Mouse (Mus musculus): ENCODE measurements around the gene Heatr5a. TPM values are rescaled to one million over a fixed set of nuclear protein-coding genes. Genes with fewer than 3 reads are reported as not detected.

The Heatr5a gene
- polyA plus RNA-seq, 1 experiment from 2014 or later, result 5.8 TPM

DNA sequence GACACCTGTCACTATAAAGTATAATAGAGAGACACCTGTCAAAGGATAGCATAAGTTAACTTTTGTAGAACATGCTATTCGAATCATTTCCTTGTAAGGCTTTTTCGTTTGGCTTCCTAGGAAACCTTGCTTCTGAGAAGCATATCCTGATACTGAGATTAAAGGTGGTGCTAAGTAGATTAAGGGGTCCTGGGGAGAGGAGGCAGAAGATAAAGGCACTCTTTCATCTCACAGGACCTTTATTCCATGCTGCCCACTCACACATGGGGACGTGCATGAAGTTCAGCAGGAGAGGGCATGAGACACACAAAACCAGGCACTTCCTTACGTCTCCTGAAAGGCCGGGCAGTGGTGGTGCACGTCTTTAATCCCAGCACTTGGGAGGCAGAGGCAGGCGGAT lies 115.7 kb downstream of the Heatr5a start:
- Histone ChIP-seq H3K36me3 (no peaks in the 10 kb centered on the region), H3K4me1 (no peaks in the 10 kb centered on the region), H3K4me2 (no peak overlapping the region), H3K4me3 (replicated peaks) (no peak overlapping the region), H3K27me3 (replicated peaks) (no peaks in the 10 kb centered on the region), H3K9ac (replicated peaks) (no peak overlapping the region), H3K27ac (replicated peaks) (no peak overlapping the region), H3K9me3 (replicated peaks) (no peaks in the 10 kb centered on the region)
- ATAC-seq (ENCODE audit: low FRiP score), result no peak
- WGBS, result 89% methylated on average over 7 of the region's 7 CpGs

- Histone ChIP-seq H3K9ac (replicated peaks) (no peak overlapping the region), H3K36me3 (no peaks in the 10 kb centered on the region), H3K27ac (replicated peaks) (no peak overlapping the region), H3K27me3 (replicated peaks) (no peaks in the 10 kb centered on the region), H3K4me1 (no peaks in the 10 kb centered on the region), H3K9me3 (replicated peaks) (no peaks in the 10 kb centered on the region), H3K4me2 (no peak overlapping the region), H3K4me3 (replicated peaks) (no peak overlapping the region)
- no peak for ATAC-seq (ENCODE audit: low FRiP score)
- WGBS, result 88% methylated on average over 4 of the region's 4 CpGs
Observed at GRCm38 (mm10) chr12:51851617-51852016, 119.5 kb downstream of the Heatr5a start.

DNA sequence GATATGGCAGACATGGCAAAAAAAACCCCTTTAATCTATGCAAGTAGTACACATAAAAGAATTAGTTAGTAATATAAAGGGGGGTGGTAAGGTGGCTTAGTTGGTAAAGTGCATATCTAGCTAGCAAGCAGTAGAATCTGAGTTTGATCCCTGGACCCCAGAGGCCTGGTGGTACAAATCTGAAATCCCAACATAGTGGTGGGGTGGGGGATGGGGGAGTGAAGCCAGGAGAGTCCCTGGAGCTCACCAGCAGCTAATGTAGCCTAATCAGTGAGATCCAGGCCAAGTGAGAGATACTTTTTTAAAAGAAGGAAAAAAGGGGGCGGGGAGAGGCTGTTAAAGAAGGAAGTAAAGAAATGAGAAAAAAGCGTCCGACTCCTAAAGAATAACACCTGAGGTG lies 120.0 kb downstream of the Heatr5a start:
- H3K9me3 ChIP-seq (replicated peaks), result no peaks in the 10 kb centered on the region
- no peaks in the 10 kb centered on the region for H3K4me1 ChIP-seq
- H3K36me3 ChIP-seq, result no peaks in the 10 kb centered on the region
- WGBS, result 94% methylated on average over 3 of the region's 3 CpGs
- no peak overlapping the region for H3K27ac ChIP-seq (replicated peaks)
- no peak overlapping the region for H3K4me3 ChIP-seq (replicated peaks)
- ATAC-seq (ENCODE audit: low FRiP score), result no peak
- H3K27me3 ChIP-seq (replicated peaks), result no peaks in the 10 kb centered on the region
- H3K4me2 ChIP-seq, result no peak overlapping the region
- H3K9ac ChIP-seq (replicated peaks), result no peak overlapping the region

DNA sequence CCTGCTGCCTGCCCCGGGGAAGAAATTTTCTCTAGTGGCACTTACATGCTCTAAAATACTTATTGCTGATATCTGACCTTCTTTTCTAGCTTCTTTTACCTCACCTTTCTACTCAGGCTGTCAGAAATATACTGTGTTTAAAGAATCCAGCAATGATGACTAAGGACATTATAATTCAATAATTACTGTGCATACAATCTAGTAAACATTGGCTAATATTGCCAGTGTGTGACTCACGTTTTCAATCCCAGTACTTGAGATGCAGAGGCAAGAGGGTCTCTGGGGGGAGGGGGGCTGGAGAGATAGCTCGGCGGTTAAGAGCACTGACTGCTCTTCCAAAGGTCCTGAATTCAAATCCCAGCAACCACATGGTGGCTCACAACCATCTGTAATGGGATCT lies 120.8 kb downstream of the Heatr5a start:
- WGBS, result 93% methylated on average over 4 of the region's 4 CpGs

GRCm38 (mm10) chr12:51849902-51850301 lies 121.2 kb downstream of the Heatr5a start:
- H3K9ac ChIP-seq (replicated peaks), result no peak overlapping the region
- no peaks in the 10 kb centered on the region for H3K36me3 ChIP-seq
- H3K9me3 ChIP-seq (replicated peaks), result no peaks in the 10 kb centered on the region
- no peak overlapping the region for H3K4me3 ChIP-seq (replicated peaks)
- no peak for ATAC-seq (ENCODE audit: low FRiP score)
- peaks cover 3% of the 10 kb centered on the region; the same call in 1 of the 2 replicates for H3K4me1 ChIP-seq
- H3K27me3 ChIP-seq (replicated peaks), result no peaks in the 10 kb centered on the region
- WGBS, result 93% methylated on average over 2 of the region's 2 CpGs
- H3K27ac ChIP-seq (replicated peaks), result no peak overlapping the region
- H3K4me2 ChIP-seq, result no peak overlapping the region

More for the DNA sequence above, 120.8 kb downstream of the Heatr5a start:
- no peak for ATAC-seq (ENCODE audit: low FRiP score)
- Histone ChIP-seq H3K4me3 (replicated peaks) (no peak overlapping the region), H3K4me2 (no peak overlapping the region), H3K27me3 (replicated peaks) (no peaks in the 10 kb centered on the region), H3K9ac (replicated peaks) (no peak overlapping the region), H3K36me3 (no peaks in the 10 kb centered on the region), H3K4me1 (0 out of 2 replicates have a peak, but pooled peaks cover under 1% of the 10 kb centered on the region), H3K9me3 (replicated peaks) (no peaks in the 10 kb centered on the region), H3K27ac (replicated peaks) (no peak overlapping the region)

DNA sequence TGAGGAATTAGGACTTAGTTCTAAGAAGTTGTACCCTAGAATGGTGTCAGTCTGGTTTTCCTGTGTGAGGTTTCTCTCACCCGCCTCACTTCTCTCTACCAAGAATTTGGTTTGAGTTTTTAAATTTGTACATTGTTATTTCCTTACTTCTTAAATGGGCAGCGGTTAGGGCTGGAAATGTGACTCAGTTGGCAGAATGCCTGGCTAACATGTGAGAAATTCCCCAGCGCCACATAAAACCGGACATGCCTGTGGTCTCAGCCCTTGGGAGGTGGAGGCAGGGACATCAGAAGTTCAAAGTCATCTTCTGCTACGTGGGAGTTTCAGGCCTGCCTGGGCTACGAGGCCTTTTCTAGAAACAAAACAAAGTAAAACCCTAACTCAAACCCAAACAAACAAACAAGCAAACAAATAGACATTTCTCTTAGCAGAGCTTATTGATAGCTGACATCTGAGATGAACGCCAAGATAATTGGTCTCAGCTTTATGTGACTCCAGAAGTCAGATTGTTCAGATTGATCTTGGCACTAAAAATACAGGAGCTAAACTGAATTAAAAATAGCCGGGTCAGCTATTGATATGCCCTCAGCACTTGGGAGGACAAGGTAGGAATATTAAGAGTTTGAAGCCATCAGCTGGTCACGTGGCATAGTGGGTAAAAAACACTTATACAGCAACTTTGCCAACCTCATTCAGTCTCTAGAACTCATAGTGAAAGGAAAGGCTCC lies 123.0 kb downstream of the Heatr5a start:
- peaks cover 13% of the 10 kb centered on the region for H3K4me1 ChIP-seq
- H3K4me3 ChIP-seq (replicated peaks), result no peak overlapping the region
- H3K4me2 ChIP-seq, result no peak overlapping the region
- H3K27ac ChIP-seq (replicated peaks), result no peak overlapping the region
- H3K36me3 ChIP-seq, result no peaks in the 10 kb centered on the region
- H3K27me3 ChIP-seq (replicated peaks), result no peaks in the 10 kb centered on the region
- 86% methylated on average over 9 of the region's 9 CpGs for WGBS
- no peak for ATAC-seq (ENCODE audit: low FRiP score)
- H3K9me3 ChIP-seq (replicated peaks), result no peaks in the 10 kb centered on the region
- no peak overlapping the region for H3K9ac ChIP-seq (replicated peaks)

DNA sequence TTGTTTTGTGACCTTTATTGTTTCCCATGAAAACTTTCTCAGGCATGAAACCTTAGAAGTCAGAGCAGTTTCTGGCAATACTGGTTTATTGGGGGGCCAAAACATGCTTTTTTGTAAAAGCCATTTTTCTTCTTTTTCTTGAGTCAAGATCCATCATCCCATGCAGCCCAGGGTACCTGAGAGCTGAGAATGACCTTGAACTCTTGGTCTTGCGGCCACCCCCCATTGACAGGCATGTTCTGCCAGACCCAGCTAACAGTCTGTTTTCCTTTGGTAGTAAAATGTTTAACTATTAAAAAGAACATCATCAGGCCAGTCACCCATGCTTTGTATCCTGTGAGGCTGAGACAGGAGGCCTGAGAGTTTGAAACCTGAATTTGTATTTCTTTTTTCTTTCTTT lies 125.9 kb downstream of the Heatr5a start:
- peak overlapping the region; percentile 51 for H3K4me3 ChIP-seq (replicated peaks)
- H3K4me2 ChIP-seq, result peak overlapping the region; percentile 74
- ATAC-seq (ENCODE audit: low FRiP score), result no peak
- no peaks in the 10 kb centered on the region for H3K9me3 ChIP-seq (replicated peaks)
- H3K4me1 ChIP-seq, result peaks cover 13% of the 10 kb centered on the region
- no peaks in the 10 kb centered on the region for H3K36me3 ChIP-seq
- no peak overlapping the region for H3K9ac ChIP-seq (replicated peaks)
- 29% methylated on average over 1 of the region's 1 CpGs for WGBS
- no peaks in the 10 kb centered on the region for H3K27me3 ChIP-seq (replicated peaks)
- H3K27ac ChIP-seq (replicated peaks), result no peak overlapping the region

DNA sequence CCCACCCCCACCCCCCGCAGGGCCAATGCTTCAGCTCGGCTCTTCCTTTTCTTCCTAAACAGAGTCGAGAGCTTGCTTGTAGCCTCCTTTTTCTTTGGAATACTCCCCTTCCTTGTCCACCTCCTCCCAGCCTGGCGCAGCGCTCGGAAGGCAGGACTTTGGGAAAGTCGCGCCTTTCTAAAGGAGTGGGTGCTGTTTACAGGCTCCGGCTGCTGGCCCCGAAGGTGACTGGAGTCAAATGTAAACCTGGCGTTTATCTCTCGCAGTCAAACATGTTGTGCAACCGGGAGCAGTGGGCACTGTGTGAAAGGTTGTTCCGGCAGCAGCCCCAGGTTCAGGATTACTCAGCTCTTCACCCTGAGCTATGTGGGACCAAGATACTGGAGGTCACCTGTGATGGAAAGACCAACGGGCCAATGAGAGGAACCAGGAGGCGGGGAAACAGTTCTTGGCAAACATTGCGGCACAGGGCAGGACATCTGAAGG lies 126.3 kb downstream of the Heatr5a start:
- Histone ChIP-seq H3K9ac (replicated peaks) (peak overlapping the region; percentile 60), H3K27ac (replicated peaks) (peak overlapping the region; percentile 76), H3K36me3 (no peaks in the 10 kb centered on the region), H3K4me3 (replicated peaks) (peak overlapping the region; percentile 51), H3K27me3 (replicated peaks) (no peaks in the 10 kb centered on the region), H3K4me1 (peaks cover 13% of the 10 kb centered on the region), H3K9me3 (replicated peaks) (no peaks in the 10 kb centered on the region), H3K4me2 (peak overlapping the region; percentile 74)
- peak; percentile 97 for ATAC-seq (ENCODE audit: low FRiP score)
- WGBS, result under 1% methylated on average over 17 of the region's 17 CpGs

DNA sequence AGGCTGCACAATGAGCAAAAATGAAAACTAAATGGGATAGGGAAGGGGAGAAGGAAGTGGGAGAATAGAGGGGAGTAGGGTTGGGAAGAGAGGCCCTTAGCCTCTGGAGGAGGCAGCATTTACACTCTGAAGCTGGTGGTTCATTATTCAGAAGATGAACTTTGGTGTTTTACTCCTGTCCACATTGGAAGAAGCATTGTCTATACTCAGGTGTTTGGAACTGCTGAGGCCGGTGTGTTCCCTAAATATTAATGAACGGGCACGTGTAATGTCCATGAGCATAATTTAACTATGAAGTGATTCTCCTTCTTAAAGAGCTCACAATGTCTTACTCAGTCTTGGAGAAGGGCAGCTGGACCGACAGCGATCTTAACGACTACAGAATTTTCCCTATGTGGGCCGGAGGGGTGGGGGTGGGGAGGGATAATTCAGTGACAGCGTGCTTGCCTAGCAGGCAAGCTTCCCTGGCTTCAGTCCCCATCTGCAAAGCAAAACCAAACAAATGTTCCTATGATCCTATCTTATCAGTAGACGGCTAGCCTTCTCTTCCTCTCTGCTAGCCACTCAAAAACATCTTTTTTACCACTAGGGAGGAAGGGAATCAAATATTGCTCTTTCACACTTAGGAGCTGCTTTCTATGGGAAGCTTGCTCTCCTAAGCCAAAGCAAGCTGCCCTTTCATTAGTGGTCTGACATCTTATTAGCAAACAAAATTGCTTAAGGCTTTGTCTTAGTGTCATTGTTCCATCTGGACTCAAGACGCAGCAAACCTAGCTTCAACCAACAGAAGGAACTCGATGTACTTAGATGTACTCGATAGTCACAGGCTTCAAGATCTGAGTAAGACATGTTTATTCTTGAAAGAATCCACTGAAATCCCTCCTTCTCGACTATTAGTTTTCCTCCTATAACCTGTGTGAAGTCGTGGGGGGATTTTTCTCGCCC lies 127.3 kb downstream of the Heatr5a start:
- ATAC-seq (ENCODE audit: low FRiP score), result 0 out of 2 replicates have a peak, but pooled peaks have one; percentile 26
- no peak overlapping the region for H3K27ac ChIP-seq (replicated peaks)

DNA sequence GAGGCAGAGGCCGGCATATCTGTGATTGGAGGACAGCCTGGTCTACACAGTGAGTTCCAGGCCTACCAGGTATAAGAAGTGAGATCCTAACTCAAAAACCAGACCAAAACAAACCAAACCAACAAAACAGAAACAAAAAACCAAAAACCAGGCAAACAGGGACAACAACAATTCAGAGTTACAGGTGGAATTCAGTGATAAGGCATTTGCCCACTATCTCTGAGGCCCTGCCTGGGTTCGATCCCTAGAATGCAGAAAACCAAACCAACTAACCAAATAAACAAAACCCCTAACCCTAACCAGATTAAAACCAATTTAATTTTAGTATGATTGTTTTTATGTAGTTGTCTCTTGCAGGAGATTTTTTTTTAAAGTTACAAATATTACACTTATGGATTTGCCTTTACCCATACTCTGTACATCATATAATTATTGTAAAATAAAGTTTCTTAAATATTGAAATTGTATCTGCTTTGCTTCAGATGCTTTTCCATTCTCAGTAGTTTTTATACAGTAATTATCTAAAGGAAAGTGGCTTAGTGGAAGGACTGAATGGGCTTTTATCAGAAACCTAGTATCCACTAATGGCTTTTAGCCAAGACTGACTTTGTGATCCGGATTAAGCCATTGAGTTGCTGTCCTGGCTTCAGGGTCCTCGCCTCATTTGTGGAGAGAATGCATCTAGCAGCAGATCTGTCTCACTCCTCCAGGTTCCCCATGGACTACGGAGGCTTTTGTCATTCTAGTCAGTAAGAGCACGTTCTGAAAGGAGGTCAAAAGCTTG lies 128.8 kb downstream of the Heatr5a start:
- H3K36me3 ChIP-seq, result no peaks in the 10 kb centered on the region
- WGBS, result 70% methylated on average over 6 of the region's 6 CpGs

More for the DNA sequence above, 127.3 kb downstream of the Heatr5a start:
- peaks cover 13% of the 10 kb centered on the region for H3K4me1 ChIP-seq
- no peaks in the 10 kb centered on the region for H3K36me3 ChIP-seq
- H3K27me3 ChIP-seq (replicated peaks), result no peaks in the 10 kb centered on the region
- no peak overlapping the region for H3K9ac ChIP-seq (replicated peaks)
- 41% methylated on average over 15 of the region's 15 CpGs for WGBS
- peak overlapping the region; percentile 74 for H3K4me2 ChIP-seq
- no peaks in the 10 kb centered on the region for H3K9me3 ChIP-seq (replicated peaks)
- H3K4me3 ChIP-seq (replicated peaks), result peak overlapping the region; percentile 51

GRCm38 (mm10) chr12:51839856-51840255 lies 131.3 kb downstream of the Heatr5a start:
- H3K27me3 ChIP-seq (replicated peaks), result no peaks in the 10 kb centered on the region
- H3K4me3 ChIP-seq (replicated peaks), result no peak overlapping the region
- H3K9me3 ChIP-seq (replicated peaks), result no peaks in the 10 kb centered on the region
- no peak for ATAC-seq (ENCODE audit: low FRiP score)
- H3K9ac ChIP-seq (replicated peaks), result no peak overlapping the region
- no peak overlapping the region for H3K27ac ChIP-seq (replicated peaks)
- no peak overlapping the region for H3K4me2 ChIP-seq
- WGBS, result 89% methylated on average over 1 of the region's 1 CpGs
- peaks cover 10% of the 10 kb centered on the region for H3K4me1 ChIP-seq
- no peaks in the 10 kb centered on the region for H3K36me3 ChIP-seq

More for the DNA sequence above, 128.8 kb downstream of the Heatr5a start:
- Histone ChIP-seq H3K4me1 (peaks cover 13% of the 10 kb centered on the region), H3K27me3 (replicated peaks) (no peaks in the 10 kb centered on the region), H3K27ac (replicated peaks) (no peak overlapping the region), H3K4me2 (no peak overlapping the region), H3K9me3 (replicated peaks) (no peaks in the 10 kb centered on the region), H3K4me3 (replicated peaks) (no peak overlapping the region), H3K9ac (replicated peaks) (no peak overlapping the region)
- no peak for ATAC-seq (ENCODE audit: low FRiP score)
